Mouse (Mus musculus): ENCODE measurements around the gene Rnaset2b. TPM values are rescaled to one million over a fixed set of nuclear protein-coding genes. Genes with fewer than 3 reads are reported as not detected.
"Not testable (repeated sequence)": the region's sequence is repeated elsewhere in the genome, so short reads cannot be mapped to it uniquely, and the experiment has no call there.

Rnaset2b gene
- 410 and 412 TPM in 2 replicates for polyA plus RNA-seq (2015; fragmentation: Nextera tagmentation; extraction: Ambion mirVana)

GRCm38 (mm10) chr17:6970334-6970733 lies at the start of gene Rnaset2b:
Gene Rnaset2b, plus strand, starts transcription at chr17:6970634.
- not testable (repeated sequence) for DNase-seq (ENCODE audit: low spot score)

- DNase-seq (ENCODE audit: low spot score), result not testable (repeated sequence)
Measured at GRCm38 (mm10) chr17:6931625-6932024, 38.8 kb upstream of the Rnaset2b start.

GRCm38 (mm10) chr17:6942560-6942959 lies 27.9 kb upstream of the Rnaset2b start:
- DNase-seq (ENCODE audit: low spot score), result not testable (repeated sequence)

- not testable (repeated sequence) for DNase-seq (ENCODE audit: low spot score)
Measured at GRCm38 (mm10) chr17:6947637-6947983, 22.8 kb upstream of the Rnaset2b start.

GRCm38 (mm10) chr17:6947984-6948768 lies 22.3 kb upstream of the Rnaset2b start, which contains the start of gene Rsph3b:
Gene Rsph3b, minus strand, starts transcription at chr17:6948682.
- DNase-seq (ENCODE audit: low spot score), result peak; percentile 72

- peak; percentile 2 for DNase-seq (ENCODE audit: low spot score)
Measured at GRCm38 (mm10) chr17:6948769-6949228, 21.6 kb upstream of the Rnaset2b start.

GRCm38 (mm10) chr17:6958881-6959280 lies 11.6 kb upstream of the Rnaset2b start:
- not testable (repeated sequence) for DNase-seq (ENCODE audit: low spot score)

GRCm38 (mm10) chr17:6959543-6960259 lies 10.7 kb upstream of the Rnaset2b start:
- DNase-seq (ENCODE audit: low spot score), result not testable (repeated sequence)

GRCm38 (mm10) chr17:6960349-6960748 lies 10.1 kb upstream of the Rnaset2b start:
- peak; percentile 8 for DNase-seq (ENCODE audit: low spot score)

GRCm38 (mm10) chr17:6960776-6961175 lies 9.7 kb upstream of the Rnaset2b start, which contains the start of gene Tagap1:
Gene Tagap1, minus strand, starts transcription at chr17:6961156.
- DNase-seq (ENCODE audit: low spot score), result peak; percentile 39

- DNase-seq (ENCODE audit: low spot score), result peak; percentile 36
Measured at GRCm38 (mm10) chr17:6961181-6962000, 9.0 kb upstream of the Rnaset2b start.

GRCm38 (mm10) chr17:6962339-6962738 lies 8.1 kb upstream of the Rnaset2b start:
- peak; percentile 8 for DNase-seq (ENCODE audit: low spot score)

- not testable (repeated sequence) for DNase-seq (ENCODE audit: low spot score)
Measured at GRCm38 (mm10) chr17:6962936-6963335, 7.5 kb upstream of the Rnaset2b start.

GRCm38 (mm10) chr17:6965364-6965763 lies 5.1 kb upstream of the Rnaset2b start:
- DNase-seq (ENCODE audit: low spot score), result peak; percentile 56

- DNase-seq (ENCODE audit: low spot score), result not testable (repeated sequence)
Measured at GRCm38 (mm10) chr17:6967673-6968072, 2.8 kb upstream of the Rnaset2b start.

GRCm38 (mm10) chr17:6971238-6971637 lies 804 bp downstream of the Rnaset2b start:
- DNase-seq (ENCODE audit: low spot score), result not testable (repeated sequence)

GRCm38 (mm10) chr17:6972836-6973396 lies 2.5 kb downstream of the Rnaset2b start:
- DNase-seq (ENCODE audit: low spot score), result not testable (repeated sequence)

- DNase-seq (ENCODE audit: low spot score), result not testable (repeated sequence)
Measured at GRCm38 (mm10) chr17:6974985-6975384, 4.6 kb downstream of the Rnaset2b start.

- DNase-seq (ENCODE audit: low spot score), result peak; percentile 34
Measured at GRCm38 (mm10) chr17:6978287-6979248, 8.1 kb downstream of the Rnaset2b start, which contains the start of gene Gm49721. Gene Gm49721, plus strand, starts transcription at chr17:6978904.

All from thymus, postnatal 0 days (tissue).